Mouse (Mus musculus) embryonic fibroblast, embryonic 13.5 days (primary cell): Measurements from ENCODE around the gene Chga.

Source experiments
- CTCF ChIP-seq: IDR thresholded peaks from 2 replicates; pipeline ENCODE4 v1.5.1; 2011; ENCODE audit warnings: mild to moderate bottlenecking, control low read depth, low read length, moderate library complexity, borderline replicate concordance; ENCODE audit not compliant: insufficient read depth
- POLR2A ChIP-seq: IDR thresholded peaks from 2 replicates; pipeline ENCODE4 v1.6.1; 2011; ENCODE audit warnings: low read depth, mild to moderate bottlenecking, control low read depth, low read length, moderate library complexity

GRCm38 (mm10) chr12:102585390-102585789 is 30.6 kb downstream of the Chga start:
- no peak for TF ChIP-seq CTCF
- no peak for TF ChIP-seq POLR2A
